Mouse (Mus musculus) mesoderm, embryonic 11.5 days (tissue): ENCODE measurements at regions not wholly inside any gene's neighbourhood (a gene's known extent, or its start where the extent isn't known, plus 50 kb on each side); places are given as distances from the start of the nearest gene placed in this dataset.
"Not testable (repeated sequence)": the region's sequence is repeated elsewhere in the genome, so short reads cannot be mapped to it uniquely, and the experiment has no call there.

ENCODE experiments used
- DNase-seq: peaks from one replicate; pipeline ENCODE4 v3.0.0-alpha.2; 2012; ENCODE audit warnings: low read depth, low spot score

DNA sequence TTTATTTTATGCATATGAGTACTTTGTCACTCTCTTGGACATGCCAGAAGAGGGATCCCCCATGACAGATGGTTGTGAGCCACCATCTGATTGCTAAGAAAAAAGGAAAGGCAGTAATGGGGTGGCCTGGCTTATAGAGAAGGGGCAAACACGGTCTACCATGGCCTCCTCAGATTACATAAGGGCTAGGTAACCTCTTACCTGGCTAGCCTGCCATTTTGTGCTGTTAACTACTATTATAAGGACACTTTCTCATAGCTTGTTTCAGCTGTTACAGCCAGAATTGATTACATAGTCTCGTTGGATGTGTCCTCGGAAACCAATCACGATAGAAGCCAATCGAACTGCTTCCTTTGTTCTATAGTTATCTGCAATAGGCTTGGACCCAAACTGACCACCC, 60.9 kb upstream of the Gm14496 start:
- DNase-seq = no peak

DNA sequence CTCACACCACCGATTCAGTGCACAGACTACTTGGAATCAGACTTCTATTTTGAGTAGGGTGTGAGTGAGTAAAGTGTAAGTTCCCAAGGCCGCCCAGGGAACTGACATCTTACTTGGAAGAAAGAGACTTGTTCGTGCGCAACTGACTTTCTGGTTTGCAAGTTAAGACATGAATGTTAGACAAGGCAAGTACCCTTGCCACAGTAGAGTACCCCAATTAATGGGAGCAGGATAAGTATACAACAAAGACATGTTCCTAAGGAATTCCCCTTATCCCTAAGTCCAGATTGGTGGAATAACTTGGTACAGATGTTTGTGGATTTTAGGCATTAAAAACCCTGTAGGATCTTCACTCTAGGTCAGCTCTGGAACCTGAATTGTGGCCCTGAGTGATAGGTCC, 60.4 kb upstream of the Gm14496 start:
- not testable (repeated sequence) for DNase-seq

DNA sequence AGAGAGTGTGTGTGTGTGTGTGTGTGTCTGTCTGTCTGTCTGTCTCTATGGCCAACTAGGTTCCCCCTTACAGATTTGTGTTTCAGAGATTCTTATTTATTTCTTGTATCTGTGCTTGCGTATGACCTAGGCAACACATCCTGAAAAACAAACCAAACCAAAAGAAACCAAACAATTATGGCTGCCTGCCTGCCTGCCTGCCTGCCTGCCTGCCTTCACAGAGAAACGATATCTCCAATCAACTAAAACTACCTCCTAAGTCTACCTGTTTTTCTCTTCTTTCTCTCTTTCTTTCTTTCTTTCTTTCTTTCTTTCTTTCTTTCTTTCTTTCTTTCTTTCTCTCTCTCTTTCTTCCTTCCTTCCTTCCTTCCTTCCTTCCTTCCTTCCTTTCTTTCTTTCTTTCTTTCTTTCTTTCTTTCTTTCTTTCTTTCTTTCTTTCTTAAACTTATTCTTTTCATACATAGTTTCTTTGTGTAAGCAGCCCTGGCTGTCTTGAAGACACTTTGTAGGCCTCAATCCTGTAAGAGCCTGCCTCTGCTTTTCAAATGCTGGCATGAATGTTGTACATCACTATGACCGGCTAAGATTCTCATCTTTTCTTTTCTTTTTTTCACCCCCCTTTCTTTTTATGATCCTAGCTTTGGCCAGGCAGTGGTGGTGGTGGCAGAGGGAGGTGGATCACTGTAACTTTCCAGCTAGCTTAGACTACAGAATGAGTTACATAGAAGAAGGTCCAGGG, 59.7 kb upstream of the Gm14496 start:
- peak; percentile 49 for DNase-seq

DNA sequence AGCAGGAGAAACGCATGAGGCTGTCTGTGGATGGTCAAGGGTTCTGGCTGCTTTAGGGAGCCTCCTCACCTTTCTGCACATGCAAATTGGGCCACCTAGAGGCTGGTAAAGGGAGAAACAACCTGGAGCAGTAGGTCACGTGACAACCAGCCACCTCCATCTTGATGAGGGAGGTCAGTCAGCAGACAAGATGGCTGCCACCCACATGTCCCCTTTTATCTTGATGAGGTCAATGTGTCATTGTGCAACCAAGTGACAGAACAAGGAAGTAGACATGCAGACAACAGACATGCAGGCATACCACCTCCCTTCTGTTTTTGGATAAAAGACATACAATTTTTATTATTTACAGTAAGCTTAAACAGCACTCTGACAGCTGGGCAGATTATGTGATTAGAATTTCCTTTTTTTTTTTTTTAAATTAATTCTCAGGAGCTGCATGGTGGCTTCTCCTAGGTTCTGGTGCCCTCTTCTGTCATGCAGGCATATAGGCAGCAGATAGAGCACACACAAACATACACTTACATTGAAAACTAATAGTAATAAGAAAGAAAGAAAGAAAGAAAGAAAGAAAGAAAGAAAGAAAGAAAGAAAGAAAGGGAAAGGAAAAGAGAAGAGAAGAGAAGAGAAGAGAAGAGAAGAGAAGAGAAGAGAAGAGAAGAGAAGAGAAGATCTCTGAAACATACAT, 58.9 kb upstream of the Gm14496 start:
- DNase-seq = peak; percentile 62
